Mouse (Mus musculus) ovary, postnatal 36 days (tissue): ENCODE measurements around the gene Cdipt.
A peak's percentile ranks its signal among the peaks of the same experiment; 100 is the strongest.

Experiments used
- DNase-seq: peaks from one replicate; pipeline ENCODE4 v3.0.0; 2022; ENCODE audit warnings: low spot score, mixed read lengths

Cdipt gene

GRCm38 (mm10) chr7:126975950-126976866 lies 494 bp downstream of the Cdipt start, which contains the start of gene Cdiptos:
TSS of gene Cdiptos (minus strand) at chr7:126976098.
- peak; percentile 95 for DNase-seq

DNA sequence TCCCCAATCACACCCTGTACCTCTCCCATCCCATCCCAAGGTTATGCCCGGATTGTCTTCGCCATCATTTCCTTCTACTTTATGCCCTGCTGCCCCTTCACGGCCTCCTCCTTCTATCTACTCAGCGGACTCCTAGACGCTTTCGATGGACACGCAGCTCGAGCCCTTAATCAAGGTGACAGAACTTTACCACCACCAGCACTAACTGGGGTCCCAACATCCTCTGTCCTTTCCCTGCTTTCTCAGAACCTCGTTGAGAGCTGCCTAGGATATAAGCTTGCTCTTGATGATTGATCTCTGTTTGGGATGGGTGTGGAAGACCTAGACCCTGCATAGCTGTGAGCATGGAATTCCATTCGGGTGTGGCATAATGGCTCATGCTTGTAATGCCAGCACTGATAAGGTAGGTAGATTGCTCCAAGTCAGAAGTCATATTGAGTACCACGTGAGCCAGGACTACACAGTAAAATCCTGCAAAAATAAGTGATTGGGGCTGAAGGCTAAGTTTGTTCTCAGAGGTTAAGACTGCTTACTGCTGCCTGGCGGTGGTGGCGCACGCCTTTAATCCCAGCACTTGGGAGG lies 1.3 kb downstream of the Cdipt start:
- DNase-seq, result no peak

GRCm38 (mm10) chr7:126978841-126979240 lies 3.1 kb downstream of the Cdipt start:
- DNase-seq, result no peak

DNA sequence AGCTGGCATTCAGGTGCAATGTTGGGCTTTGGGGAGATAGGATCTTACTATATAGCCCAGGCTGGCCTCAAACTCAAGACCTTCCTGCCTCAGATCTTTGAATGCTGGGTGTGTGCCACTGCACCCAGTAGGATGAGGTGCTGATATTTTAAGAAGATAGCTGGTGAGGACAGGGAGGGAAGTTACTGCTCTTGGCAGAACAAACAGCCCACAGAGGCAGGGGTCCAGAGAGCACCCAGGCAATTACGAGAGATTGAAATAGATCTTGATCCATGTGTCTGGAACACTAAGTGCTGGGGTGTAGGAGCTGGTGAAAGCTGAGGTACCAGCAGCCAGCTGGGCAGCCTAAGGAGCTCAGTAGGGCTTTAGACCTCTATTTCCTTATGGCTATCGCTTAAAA lies 5.9 kb downstream of the Cdipt start:
- DNase-seq, result no peak

GRCm38 (mm10) chr7:126982054-126982453 lies 6.3 kb downstream of the Cdipt start:
- no peak for DNase-seq

DNA sequence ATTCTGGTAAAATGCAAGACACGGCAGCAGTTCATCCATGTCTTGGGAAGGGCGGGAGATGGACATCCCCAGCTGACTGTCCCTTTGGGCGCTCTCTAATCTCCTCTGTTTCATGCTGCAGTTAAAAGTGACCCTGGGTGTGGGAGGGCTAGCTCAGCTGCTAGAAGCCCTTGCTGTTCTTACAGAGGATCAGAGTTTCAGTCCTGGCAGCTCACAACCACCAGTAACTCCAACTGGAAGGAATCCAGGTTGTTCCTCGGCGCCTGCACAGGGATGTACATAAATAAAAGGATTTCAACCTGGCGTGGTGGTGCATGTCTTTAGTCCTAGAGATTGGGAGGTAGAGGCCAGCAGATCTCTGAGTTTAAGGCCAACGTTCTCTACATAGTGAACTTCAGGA lies 7.4 kb downstream of the Cdipt start:
- DNase-seq, result no peak

GRCm38 (mm10) chr7:126984667-126985444 lies 9.1 kb downstream of the Cdipt start:
- DNase-seq, result no peak

DNA sequence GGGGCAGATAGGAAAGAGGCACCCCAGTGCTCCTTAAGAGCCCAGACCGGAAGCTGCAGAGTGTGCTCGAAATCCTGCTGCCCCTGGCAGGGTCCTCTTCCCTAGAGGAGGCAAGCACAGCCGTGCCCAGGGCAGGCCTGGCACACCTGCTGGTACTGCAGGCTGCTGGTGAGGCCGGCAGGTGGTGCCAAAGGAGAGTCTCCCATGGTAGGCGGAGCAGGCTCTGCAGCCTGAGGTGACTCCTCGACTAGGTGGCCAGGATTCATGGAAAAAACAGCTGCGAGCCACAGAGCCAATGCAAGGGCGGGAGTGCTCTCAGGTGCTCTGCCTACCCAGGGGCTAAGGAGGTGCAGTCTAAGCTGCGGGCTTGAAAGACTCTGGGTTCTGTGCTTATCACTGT lies 10.6 kb downstream of the Cdipt start:
- peak; percentile 51 for DNase-seq

DNA sequence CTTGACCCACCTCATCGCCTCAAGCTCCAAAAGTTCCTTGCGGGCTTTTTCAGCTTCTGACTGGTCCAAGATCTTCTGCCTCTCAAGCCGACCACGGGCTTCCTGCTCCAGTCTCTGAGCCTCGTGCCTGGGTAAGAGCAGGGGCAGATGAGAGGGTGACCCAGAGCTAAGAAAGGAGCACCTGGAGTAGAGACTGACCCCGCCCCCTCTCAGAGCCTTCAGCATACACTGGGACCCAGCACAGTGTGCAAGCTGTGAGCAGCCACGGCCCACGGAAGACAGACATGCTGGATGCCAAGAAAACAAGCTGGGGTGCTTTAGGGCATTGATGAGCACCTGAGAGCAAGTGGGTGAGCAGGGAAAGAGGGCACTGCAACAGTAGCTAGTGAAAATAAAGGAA lies 13.1 kb downstream of the Cdipt start:
- DNase-seq, result no peak

- DNase-seq, result no peak
Observed at GRCm38 (mm10) chr7:126996449-126996848, 20.7 kb downstream of the Cdipt start.

DNA sequence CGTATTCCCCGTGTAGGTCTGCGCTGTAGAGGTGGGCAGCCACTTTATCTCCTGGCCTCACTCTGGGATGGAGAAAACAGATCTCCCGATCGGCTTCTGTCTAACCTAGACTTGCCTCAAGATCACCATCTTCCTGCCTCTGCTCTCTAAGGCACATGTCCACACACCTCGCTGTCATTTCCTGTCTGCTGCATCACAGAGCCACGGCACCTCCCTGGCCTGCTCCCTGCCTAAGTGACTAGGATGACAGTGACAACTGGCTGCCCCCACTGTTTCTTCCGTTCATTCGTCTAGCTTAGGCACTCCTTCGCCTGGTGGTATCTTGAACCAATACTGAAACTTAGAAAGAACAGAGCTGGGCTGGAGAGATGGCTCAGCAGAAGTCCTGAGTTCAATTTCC lies 23.9 kb downstream of the Cdipt start:
- no peak for DNase-seq

DNA sequence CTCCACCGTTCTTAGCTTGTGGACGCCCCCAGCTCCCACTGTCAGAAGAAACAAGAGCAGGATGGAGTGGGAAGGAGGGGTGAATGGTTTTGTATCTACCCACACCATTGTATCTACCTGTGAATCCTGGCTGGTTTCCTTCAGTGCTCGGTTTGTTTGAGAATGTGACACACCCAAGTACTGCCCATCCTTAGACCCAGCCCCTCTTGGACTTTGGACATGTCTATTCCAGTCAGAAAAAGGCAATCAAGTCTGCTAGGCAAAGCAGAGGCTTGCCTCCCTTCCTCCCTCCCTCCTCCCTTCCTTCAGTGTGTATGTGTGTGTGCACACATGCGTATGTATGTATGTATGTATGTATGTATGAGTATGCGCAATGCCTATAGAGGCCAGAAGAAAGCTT lies 27.9 kb downstream of the Cdipt start:
- DNase-seq, result no peak

DNA sequence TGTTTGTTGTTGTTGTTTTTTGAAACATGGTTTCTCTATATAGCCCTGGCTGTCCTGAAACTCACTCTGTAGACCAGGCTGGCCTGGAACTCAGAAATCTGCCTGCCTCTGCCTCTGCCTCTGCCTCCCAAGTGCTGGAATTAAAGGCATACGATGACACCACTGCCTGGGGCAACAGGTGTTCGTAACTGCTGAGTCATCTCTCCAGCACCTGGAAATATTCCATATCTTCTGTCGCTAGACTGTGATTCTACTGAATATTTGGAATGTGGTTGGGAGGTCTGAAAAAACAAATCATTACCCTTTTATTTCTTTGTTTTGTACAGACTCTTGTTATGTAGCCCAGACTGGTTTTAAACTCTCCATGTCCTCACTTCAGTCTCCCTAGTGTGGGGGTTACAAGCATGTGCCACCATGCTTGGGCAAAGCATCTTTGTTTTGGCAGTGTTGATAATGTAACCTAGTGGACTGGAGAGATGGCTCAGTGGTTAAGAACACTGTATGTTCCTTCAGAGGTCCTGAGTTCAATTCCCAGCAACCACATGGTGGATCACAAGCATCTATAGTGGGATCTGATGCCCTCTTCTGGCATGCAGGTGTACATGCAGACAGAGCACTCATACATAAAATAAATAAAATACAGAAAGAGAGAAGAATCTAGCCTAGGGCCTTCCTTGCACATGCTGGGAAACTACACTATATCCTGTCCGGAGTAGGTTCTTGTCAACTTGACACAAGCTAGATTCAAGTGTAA lies 28.6 kb downstream of the Cdipt start:
- no peak for DNase-seq

- no peak for DNase-seq
Observed at GRCm38 (mm10) chr7:127007313-127008024, 31.8 kb downstream of the Cdipt start.

- no peak for DNase-seq
Observed at GRCm38 (mm10) chr7:127008239-127009019, 32.7 kb downstream of the Cdipt start.

DNA sequence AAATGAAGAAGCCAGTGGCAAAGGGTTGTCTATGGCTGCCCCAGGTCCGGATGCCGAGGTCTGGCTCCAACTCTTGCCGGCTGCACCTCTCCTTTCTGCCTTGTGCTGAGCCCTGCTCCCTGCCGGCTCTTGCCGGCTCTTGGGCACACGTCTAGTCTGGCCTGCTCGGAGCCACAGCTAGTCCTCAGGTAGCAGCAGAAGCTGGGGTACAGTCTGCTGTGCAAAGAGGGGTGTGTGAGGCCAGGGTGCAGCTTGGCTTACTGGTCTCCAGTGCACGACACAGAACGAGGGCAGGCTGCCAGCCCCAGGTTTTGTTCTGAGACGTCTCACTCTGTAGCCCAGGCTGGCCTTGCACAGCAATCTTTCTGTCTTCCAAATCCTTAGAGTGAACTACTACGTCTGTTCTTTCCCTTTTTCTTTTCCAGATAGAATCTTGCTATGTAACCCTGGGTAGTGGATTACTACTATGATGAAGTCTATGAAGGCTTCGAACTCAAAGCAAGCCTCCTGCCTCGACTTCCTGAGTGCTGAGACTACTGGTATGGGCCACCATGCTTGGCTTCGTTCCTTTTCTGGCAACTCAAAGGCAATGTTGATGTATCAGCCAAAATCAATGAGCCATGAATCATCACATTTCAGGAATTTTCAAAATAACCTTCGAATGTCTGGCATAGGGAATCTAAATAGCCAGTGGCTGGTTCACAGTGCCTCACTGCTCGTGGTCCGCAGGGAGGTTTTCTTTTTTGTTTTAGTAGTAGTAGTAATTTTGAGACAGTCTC lies 33.8 kb downstream of the Cdipt start:
- DNase-seq, result no peak

DNA sequence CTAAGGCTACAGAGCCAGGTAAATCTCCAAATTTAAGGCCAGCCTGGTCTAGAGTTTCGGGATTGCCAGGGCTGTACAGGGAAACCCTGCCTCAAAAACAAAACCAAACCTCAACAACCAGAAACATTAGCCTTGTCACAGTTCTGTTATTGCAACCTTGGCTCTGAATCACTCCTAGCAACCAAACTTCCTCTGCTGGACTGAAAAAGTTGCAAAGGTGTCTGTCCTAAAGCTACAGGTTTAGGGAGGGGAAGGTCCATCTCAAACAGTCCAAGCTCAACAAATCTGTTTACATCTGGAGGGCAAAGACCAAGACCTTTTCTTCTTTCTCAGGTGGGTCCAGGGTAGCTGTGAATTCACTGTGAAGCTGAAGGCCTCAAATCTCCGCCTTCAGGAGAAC lies 35.3 kb downstream of the Cdipt start:
- DNase-seq, result no peak

GRCm38 (mm10) chr7:127011717-127012116 lies 36.0 kb downstream of the Cdipt start:
- no peak for DNase-seq

DNA sequence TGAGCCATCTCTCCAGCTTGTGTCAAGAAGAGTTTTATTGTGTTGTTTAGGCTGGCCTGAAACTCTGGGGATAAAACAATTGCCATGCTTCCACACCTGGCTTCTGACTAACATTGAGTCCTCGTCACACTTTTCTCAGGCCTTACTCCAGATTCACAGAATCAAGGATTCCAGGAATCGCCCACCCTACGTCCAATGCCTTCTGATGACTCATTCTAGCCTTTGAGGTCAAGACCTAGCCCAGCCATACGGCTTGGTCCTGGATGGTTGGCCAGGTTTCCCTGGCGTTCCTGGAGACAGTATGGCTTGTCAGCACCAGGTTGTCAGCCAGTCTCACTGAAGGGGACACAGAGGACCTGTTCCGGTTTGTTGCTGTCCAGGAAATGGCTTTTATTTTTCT lies 36.7 kb downstream of the Cdipt start:
- DNase-seq, result no peak

- DNase-seq, result no peak
Observed at GRCm38 (mm10) chr7:127012845-127013244, 37.1 kb downstream of the Cdipt start.
